Mouse (Mus musculus) small intestine, adult 10 weeks (tissue): ENCODE measurements around the gene Meiob. TPM values are rescaled to one million over a fixed set of nuclear protein-coding genes. Genes with fewer than 3 reads are reported as not detected.

Experiments used
- polyA plus RNA-seq: library from polyadenylated mRNA; stranded (reverse); fragments of 350-450 nt; fragmentation: Illumina TruSeq; extraction: RNeasy Lipid Tissue Mini Kit (QIAGEN cat#74804); gene quantifications from one replicate; pipeline ENCODE4 v1.2.3, GENCODE M21; 2014; ENCODE audit warnings: low replicate concordance

Meiob gene
- polyA plus RNA-seq = 1.4 TPM

GRCm38 (mm10) chr17:24803952-24804951 is at the start of gene Meiob:
Gene Meiob, plus strand, starts transcription at chr17:24804289.

GRCm38 (mm10) chr17:24839842-24840241 is 35.8 kb downstream of the Meiob start, which contains the start of gene Hagh:
Gene Hagh, plus strand, starts transcription at chr17:24840143.

GRCm38 (mm10) chr17:24850065-24850772 is 46.1 kb downstream of the Meiob start, which contains the start of gene Fahd1:
Gene Fahd1, minus strand, starts transcription at chr17:24850364.

GRCm38 (mm10) chr17:24865776-24866175 is 61.7 kb downstream of the Meiob start, which contains the start of gene Igfals:
Gene Igfals, plus strand, starts transcription at chr17:24865997.

GRCm38 (mm10) chr17:24886134-24886931 is 82.2 kb downstream of the Meiob start, which contains the start of the genes Nubp2 and Spsb3:
Gene Nubp2, minus strand, starts transcription at chr17:24886349.
Gene Spsb3, plus strand, starts transcription at chr17:24886643.

Other genes with a start within 250 kb of the Meiob start
- 3.3 TPM for gene Tsc2, start 171.7 kb upstream of the Meiob start, polyA plus RNA-seq
- not detected for gene Nthl1, start 171.6 kb upstream of the Meiob start, polyA plus RNA-seq
- gene Slc9a3r2, start 154.0 kb upstream of the Meiob start, polyA plus RNA-seq = 3.3 TPM
- gene Npw, start 145.8 kb upstream of the Meiob start, polyA plus RNA-seq = not detected
- gene Zfp598, start 134.6 kb upstream of the Meiob start, polyA plus RNA-seq = 1.8 TPM
- gene Syngr3, start 114.3 kb upstream of the Meiob start, polyA plus RNA-seq = 0.37 TPM
- 6.1 TPM for gene Gfer, start 108.1 kb upstream of the Meiob start, polyA plus RNA-seq
- gene Noxo1, start 108.1 kb upstream of the Meiob start, polyA plus RNA-seq = 3.7 TPM
- not detected for gene Tbl3, start 96.6 kb upstream of the Meiob start, polyA plus RNA-seq
- gene Rnf151, start 86.2 kb upstream of the Meiob start, polyA plus RNA-seq = not detected
- 275 TPM for gene Rps2, start 86.2 kb upstream of the Meiob start, polyA plus RNA-seq
- 66.2 TPM for gene Ndufb10, start 79.8 kb upstream of the Meiob start, polyA plus RNA-seq
- not detected for gene Rpl3l, start 76.5 kb upstream of the Meiob start, polyA plus RNA-seq
- gene Msrb1, start 67.6 kb upstream of the Meiob start, polyA plus RNA-seq = 2.0 TPM
- not detected for gene Hs3st6, start 51.3 kb upstream of the Meiob start, polyA plus RNA-seq
- gene Hagh, start 35.9 kb downstream of the Meiob start, polyA plus RNA-seq = 13.4 TPM
- gene Fahd1, start 46.1 kb downstream of the Meiob start, polyA plus RNA-seq = 510 TPM
- gene Igfals, start 61.7 kb downstream of the Meiob start, polyA plus RNA-seq = not detected
- 1.6 TPM for gene Nubp2, start 82.1 kb downstream of the Meiob start, polyA plus RNA-seq
- gene Spsb3, start 82.4 kb downstream of the Meiob start, polyA plus RNA-seq = not detected
- 1.1 TPM for gene Eme2, start 90.8 kb downstream of the Meiob start, polyA plus RNA-seq
- gene Mrps34, start 90.8 kb downstream of the Meiob start, polyA plus RNA-seq = not detected
- gene Nme3, start 92.2 kb downstream of the Meiob start, polyA plus RNA-seq = 0.71 TPM
- 3.5 TPM for gene Mapk8ip3, start 132.7 kb downstream of the Meiob start, polyA plus RNA-seq
- 65.7 TPM for gene Jpt2, start 156.4 kb downstream of the Meiob start, polyA plus RNA-seq
- gene Cramp1l, start 211.5 kb downstream of the Meiob start, polyA plus RNA-seq = 7.6 TPM
- gene Ift140, start 211.8 kb downstream of the Meiob start, polyA plus RNA-seq = 3.7 TPM